Mouse (Mus musculus): ENCODE measurements around the gene Gprc5d.

- TF ChIP-seq CTCF (IDR thresholded peaks at IDR 0.05; ENCODE audit: low read depth) (no peak), EP300 (IDR thresholded peaks at IDR 0.05; ENCODE audit: low read depth) (no peak)
Measured at GRCm38 (mm10) chr6:135069856-135070255, 48.2 kb downstream of the Gprc5d start.

Measured in liver, postnatal 0 days (tissue).